Mouse (Mus musculus): Measurements from ENCODE around the gene Gcnt4. TPM values are rescaled to one million over a fixed set of nuclear protein-coding genes. Genes with fewer than 3 reads are reported as not detected.
A peak's percentile ranks its signal among the peaks of the same experiment; 100 is the strongest.

Gcnt4 gene
- polyA plus RNA-seq, 1 experiment from 2014 or later, result 0.44 TPM

DNA sequence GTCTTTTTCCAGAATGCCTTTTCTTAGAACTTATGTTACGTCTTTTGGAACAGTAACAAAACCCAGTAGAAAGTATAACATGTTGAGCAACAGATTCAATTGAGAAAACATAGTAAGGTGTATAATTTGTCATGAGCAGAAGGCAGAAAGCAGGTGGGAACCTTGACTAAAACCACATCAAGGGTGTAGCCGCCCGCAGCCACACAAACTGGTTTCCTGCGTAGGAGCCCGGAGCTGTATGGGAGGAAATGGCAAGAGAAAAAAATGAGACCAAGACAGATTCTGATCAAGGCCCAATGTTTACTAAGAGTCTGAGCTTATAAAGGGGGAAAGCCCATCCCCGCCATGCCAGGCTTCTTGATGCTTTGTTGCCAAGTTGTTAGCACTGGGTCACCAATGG lies 32.0 kb downstream of the Gcnt4 start:
- no peak for ATAC-seq (ENCODE audit: extremely low read depth, insufficient number of reproducible peaks, low FRiP score, low TSS enrichment)
- 70% methylated on average over 6 of the region's 6 CpGs for WGBS
- no peaks in the 10 kb centered on the region for H3K9me3 ChIP-seq

GRCm38 (mm10) chr13:96960019-96960418 lies 35.5 kb downstream of the Gcnt4 start:
- H3K9ac ChIP-seq, result no peak overlapping the region
- no peak overlapping the region for H3K4me3 ChIP-seq
- no peaks in the 10 kb centered on the region for H3K9me3 ChIP-seq
- H3K27ac ChIP-seq (replicated peaks), result no peak overlapping the region
- no peaks in the 10 kb centered on the region for H3K27me3 ChIP-seq (replicated peaks)
- H3K36me3 ChIP-seq, result no peaks in the 10 kb centered on the region
- 80% methylated on average over 1 of the region's 1 CpGs for WGBS
- H3K4me2 ChIP-seq, result no peak overlapping the region
- H3K4me1 ChIP-seq, result no peaks in the 10 kb centered on the region
- no peak for ATAC-seq (ENCODE audit: extremely low read depth, insufficient number of reproducible peaks, low FRiP score, low TSS enrichment)

More for the DNA sequence above, 32.0 kb downstream of the Gcnt4 start:
- H3K4me3 ChIP-seq, result no peak overlapping the region
- no peaks in the 10 kb centered on the region for H3K36me3 ChIP-seq
- H3K27me3 ChIP-seq (replicated peaks), result no peaks in the 10 kb centered on the region
- H3K4me1 ChIP-seq, result no peaks in the 10 kb centered on the region
- no peak overlapping the region for H3K27ac ChIP-seq (replicated peaks)
- no peak overlapping the region for H3K9ac ChIP-seq
- H3K4me2 ChIP-seq, result no peak overlapping the region

DNA sequence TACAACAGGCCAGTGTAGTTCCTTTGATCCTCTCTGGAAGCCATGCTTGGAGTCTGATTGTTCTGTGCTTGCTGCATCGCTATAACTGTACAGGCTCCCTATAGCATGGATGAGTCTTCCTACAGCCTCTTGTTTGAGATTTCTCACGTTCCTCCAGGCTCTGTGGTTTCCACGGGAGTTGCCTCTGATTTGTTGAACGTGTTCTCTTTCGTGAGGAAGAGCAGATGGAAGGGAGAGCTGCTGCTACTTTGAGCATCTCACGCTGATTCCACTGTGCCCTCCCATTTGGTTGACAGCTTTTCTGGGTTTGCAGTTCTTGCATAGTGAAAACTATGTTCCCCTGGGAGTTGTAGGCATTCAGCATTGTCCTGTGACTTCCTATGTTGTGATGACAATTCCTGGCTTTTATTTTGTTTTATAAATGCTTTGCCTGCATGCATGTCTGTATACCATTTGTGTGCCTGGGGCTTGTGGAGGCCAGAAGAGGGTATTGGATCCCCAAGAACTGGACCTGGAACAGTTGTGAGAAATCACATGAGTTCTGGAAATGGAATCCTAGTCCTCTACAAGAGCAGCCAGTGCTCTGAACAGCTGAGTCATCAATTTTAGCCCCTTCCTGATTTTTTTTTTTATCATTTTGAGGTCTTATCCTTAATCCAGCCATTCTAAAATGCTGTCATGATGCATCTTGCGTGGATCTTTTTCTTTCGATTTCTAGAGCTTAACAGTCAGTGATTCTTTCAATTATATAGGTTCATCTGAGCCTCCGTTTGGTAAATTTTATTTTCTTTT lies 37.1 kb downstream of the Gcnt4 start:
- ATAC-seq (ENCODE audit: extremely low read depth, insufficient number of reproducible peaks, low FRiP score, low TSS enrichment), result no peak
- no peaks in the 10 kb centered on the region for H3K27me3 ChIP-seq (replicated peaks)
- 74% methylated on average over 9 of the region's 9 CpGs for WGBS

DNA sequence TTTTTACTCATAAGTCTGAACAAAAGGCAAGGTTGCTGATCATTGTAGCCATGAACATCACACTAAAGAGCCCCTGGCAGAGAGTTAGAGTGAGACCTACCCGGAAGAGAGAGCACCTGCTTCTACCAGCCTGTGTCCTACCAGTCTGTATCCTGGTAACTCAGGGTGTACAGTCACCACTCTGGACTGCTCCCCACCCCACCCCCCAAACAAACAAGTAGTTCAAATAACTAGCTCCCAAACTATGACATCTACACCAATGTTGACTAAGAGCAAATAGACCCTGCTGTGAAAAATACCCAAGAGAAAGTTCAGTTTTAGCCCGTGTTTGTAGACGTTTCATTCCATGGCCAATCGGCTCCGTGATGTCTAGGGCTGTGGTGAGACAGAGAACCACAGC lies 38.3 kb downstream of the Gcnt4 start:
- no peak overlapping the region for H3K4me3 ChIP-seq
- no peaks in the 10 kb centered on the region for H3K9me3 ChIP-seq
- no peak overlapping the region for H3K4me2 ChIP-seq
- H3K36me3 ChIP-seq, result no peaks in the 10 kb centered on the region
- no peak for ATAC-seq (ENCODE audit: extremely low read depth, insufficient number of reproducible peaks, low FRiP score, low TSS enrichment)
- H3K9ac ChIP-seq, result no peak overlapping the region
- H3K27me3 ChIP-seq (replicated peaks), result no peaks in the 10 kb centered on the region
- H3K27ac ChIP-seq (replicated peaks), result no peak overlapping the region
- H3K4me1 ChIP-seq, result no peaks in the 10 kb centered on the region
- 85% methylated on average over 5 of the region's 5 CpGs for WGBS

More for the DNA sequence above, 37.1 kb downstream of the Gcnt4 start:
- Histone ChIP-seq H3K4me2 (no peak overlapping the region), H3K4me3 (no peak overlapping the region), H3K9ac (no peak overlapping the region), H3K9me3 (no peaks in the 10 kb centered on the region), H3K27ac (replicated peaks) (no peak overlapping the region), H3K4me1 (no peaks in the 10 kb centered on the region), H3K36me3 (no peaks in the 10 kb centered on the region)

GRCm38 (mm10) chr13:96964981-96965380 lies 40.5 kb downstream of the Gcnt4 start:
- no peaks in the 10 kb centered on the region for H3K4me1 ChIP-seq
- no peaks in the 10 kb centered on the region for H3K36me3 ChIP-seq
- H3K27ac ChIP-seq (replicated peaks), result no peak overlapping the region
- no peak for ATAC-seq (ENCODE audit: extremely low read depth, insufficient number of reproducible peaks, low FRiP score, low TSS enrichment)
- H3K4me3 ChIP-seq, result no peak overlapping the region
- H3K9me3 ChIP-seq, result no peaks in the 10 kb centered on the region
- no peaks in the 10 kb centered on the region for H3K27me3 ChIP-seq (replicated peaks)
- no peak overlapping the region for H3K4me2 ChIP-seq
- H3K9ac ChIP-seq, result no peak overlapping the region
- 77% methylated on average over 7 of the region's 7 CpGs for WGBS

DNA sequence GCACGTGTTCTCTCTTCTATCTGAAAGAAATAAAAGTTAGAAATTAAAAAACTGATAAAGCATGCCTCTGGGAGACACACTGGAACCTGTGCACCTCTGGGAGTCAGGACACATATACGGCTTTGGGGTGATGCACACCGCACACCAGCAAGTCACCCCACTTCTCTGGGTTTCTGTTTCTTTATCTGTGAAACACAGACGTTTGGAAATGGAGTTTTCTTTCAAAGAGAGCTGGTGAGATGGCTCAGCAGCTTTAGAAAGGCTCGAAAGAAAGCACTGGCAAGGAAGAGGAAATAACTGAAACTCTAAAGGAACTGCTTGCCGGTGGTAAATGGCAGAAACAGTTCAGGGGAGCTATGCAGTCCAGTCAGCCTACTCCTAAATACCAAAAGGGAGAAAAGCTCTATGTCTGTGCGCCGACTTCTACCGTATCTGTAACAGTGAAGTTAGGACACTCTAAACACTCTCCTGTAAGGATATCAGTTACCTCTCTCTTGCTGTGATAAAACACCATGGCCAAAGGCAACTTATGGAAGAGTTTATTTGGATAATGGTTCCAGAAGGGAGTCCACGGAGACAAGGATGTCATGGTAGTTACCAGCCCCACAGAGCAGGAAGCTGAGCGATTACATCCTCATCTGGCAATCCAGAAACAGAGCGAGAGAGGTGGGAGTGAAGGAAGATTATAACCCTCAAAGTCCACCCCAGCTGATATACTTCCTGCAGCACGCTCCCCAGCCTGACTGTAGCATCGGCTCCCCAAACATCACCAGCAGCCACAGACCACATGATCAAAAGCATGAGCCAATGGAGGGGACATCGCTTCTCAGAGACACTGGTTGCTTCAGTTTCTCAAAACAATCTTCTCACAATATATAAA lies 42.0 kb downstream of the Gcnt4 start:
- no peak overlapping the region for H3K27ac ChIP-seq (replicated peaks)
- H3K4me2 ChIP-seq, result no peak overlapping the region
- no peak for ATAC-seq (ENCODE audit: extremely low read depth, insufficient number of reproducible peaks, low FRiP score, low TSS enrichment)
- peaks cover 6% of the 10 kb centered on the region for H3K4me1 ChIP-seq
- no peak overlapping the region for H3K4me3 ChIP-seq
- H3K36me3 ChIP-seq, result no peaks in the 10 kb centered on the region
- H3K9me3 ChIP-seq, result no peaks in the 10 kb centered on the region
- no peak overlapping the region for H3K9ac ChIP-seq
- WGBS, result 70% methylated on average over 15 of the region's 15 CpGs
- no peaks in the 10 kb centered on the region for H3K27me3 ChIP-seq (replicated peaks)

DNA sequence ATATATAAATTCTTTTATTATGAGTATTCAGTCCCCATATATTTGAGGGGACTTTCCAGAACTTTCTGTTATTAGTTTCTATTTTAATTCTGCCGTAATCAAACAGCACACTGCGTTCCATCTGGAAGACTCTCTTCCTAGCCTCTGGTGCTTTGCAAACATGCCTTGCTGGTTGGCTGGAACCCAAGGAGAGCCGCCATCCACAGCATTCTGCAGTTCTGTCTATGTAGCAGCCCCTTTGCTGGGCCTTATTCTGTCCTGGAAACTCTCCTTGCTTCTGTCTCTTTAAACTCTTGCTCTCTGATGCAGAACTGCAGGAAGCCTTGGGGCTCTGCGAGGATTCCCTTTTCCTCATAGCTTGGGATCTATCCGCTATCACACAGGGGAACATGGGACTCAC lies 42.6 kb downstream of the Gcnt4 start:
- Histone ChIP-seq H3K4me2 (no peak overlapping the region), H3K36me3 (no peaks in the 10 kb centered on the region), H3K4me1 (peaks cover 12% of the 10 kb centered on the region), H3K9ac (no peak overlapping the region), H3K4me3 (no peak overlapping the region), H3K9me3 (no peaks in the 10 kb centered on the region), H3K27ac (replicated peaks) (no peak overlapping the region), H3K27me3 (replicated peaks) (no peaks in the 10 kb centered on the region)
- WGBS, result 76% methylated on average over 5 of the region's 5 CpGs
- no peak for ATAC-seq (ENCODE audit: extremely low read depth, insufficient number of reproducible peaks, low FRiP score, low TSS enrichment)

DNA sequence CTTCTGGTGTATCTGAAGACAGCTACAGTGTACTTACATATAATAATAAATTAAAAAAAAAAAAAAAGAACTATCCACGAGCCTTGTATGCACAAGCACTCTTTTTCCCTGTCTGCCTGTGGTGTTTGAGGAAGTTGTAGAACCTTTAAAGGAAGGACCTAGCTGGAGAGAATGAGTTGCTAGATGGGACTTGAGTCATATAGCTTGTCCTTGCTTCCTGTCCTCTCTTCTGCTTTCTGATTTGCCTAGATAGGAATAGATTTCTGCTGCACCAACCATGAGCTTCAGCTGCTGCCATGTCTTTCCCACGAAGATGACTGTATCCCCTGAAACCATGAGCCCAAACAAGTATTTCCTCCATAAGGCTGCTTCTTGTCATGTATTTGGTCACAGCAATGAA lies 43.3 kb downstream of the Gcnt4 start:
- WGBS, result 76% methylated on average over 2 of the region's 2 CpGs

GRCm38 (mm10) chr13:96971076-96971475 lies 46.6 kb downstream of the Gcnt4 start:
- no peak overlapping the region for H3K27ac ChIP-seq (replicated peaks)
- no peak overlapping the region for H3K4me2 ChIP-seq
- WGBS, result 75% methylated on average over 4 of the region's 4 CpGs
- H3K4me1 ChIP-seq, result peaks cover 17% of the 10 kb centered on the region
- H3K36me3 ChIP-seq, result no peaks in the 10 kb centered on the region
- no peak for ATAC-seq (ENCODE audit: extremely low read depth, insufficient number of reproducible peaks, low FRiP score, low TSS enrichment)
- H3K9me3 ChIP-seq, result no peaks in the 10 kb centered on the region
- H3K9ac ChIP-seq, result no peak overlapping the region
- no peaks in the 10 kb centered on the region for H3K27me3 ChIP-seq (replicated peaks)
- no peak overlapping the region for H3K4me3 ChIP-seq

More for the DNA sequence above, 43.3 kb downstream of the Gcnt4 start:
- no peak overlapping the region for H3K4me2 ChIP-seq
- H3K4me3 ChIP-seq, result no peak overlapping the region
- peaks cover 17% of the 10 kb centered on the region for H3K4me1 ChIP-seq
- H3K27ac ChIP-seq (replicated peaks), result no peak overlapping the region
- H3K9ac ChIP-seq, result no peak overlapping the region
- no peaks in the 10 kb centered on the region for H3K27me3 ChIP-seq (replicated peaks)
- ATAC-seq (ENCODE audit: extremely low read depth, insufficient number of reproducible peaks, low FRiP score, low TSS enrichment), result no peak
- no peaks in the 10 kb centered on the region for H3K36me3 ChIP-seq
- no peaks in the 10 kb centered on the region for H3K9me3 ChIP-seq

DNA sequence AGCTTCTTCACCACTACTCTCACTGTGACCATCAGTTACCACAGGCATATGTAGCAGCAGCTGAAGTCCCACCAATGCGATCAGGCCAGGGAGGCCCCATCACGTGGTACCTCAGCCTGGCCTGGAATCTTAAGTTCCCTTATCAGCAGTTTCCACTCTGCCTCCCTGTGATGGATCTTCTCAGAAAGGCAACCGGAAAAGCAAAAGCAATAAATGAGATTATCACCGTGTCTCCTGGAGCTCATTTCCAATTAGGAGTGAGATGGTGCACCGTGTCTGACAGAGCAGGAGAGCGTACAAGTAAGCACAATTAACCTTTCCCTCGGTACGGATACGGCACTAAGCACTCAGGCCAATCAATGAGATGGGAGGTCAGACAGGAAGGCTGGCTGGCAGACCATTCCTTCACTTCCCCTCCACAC lies 47.4 kb downstream of the Gcnt4 start:
- Histone ChIP-seq H3K4me2 (peak overlapping the region; percentile 54), H3K9ac (no peak overlapping the region), H3K27ac (replicated peaks) (no peak overlapping the region), H3K36me3 (no peaks in the 10 kb centered on the region), H3K4me3 (0 out of 2 replicates have a peak overlapping the region, but pooled peaks have one; percentile 8), H3K9me3 (no peaks in the 10 kb centered on the region), H3K4me1 (peaks cover 17% of the 10 kb centered on the region), H3K27me3 (replicated peaks) (no peaks in the 10 kb centered on the region)
- ATAC-seq (ENCODE audit: extremely low read depth, insufficient number of reproducible peaks, low FRiP score, low TSS enrichment), result no peak; the same call in 1 of the 2 replicates
- 20% methylated on average over 9 of the region's 9 CpGs for WGBS

DNA sequence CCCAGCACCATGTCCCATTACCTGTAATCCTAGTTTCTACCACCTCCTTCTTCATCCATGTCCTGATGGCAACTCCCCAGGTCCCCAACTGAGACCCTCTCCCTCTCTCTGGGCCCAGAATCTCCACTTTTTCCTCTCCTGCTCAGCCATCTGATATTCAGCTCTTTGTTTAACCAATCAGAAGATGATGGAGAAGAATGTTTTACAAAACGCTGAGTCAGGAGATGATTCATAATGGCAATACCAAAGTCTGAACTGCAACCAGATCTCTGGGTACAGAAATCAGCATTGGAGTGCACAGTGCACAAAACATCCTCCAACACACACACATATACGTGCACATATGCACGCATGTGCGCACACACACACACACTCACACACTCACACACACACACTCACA lies 48.8 kb downstream of the Gcnt4 start:
- no peak overlapping the region for H3K9ac ChIP-seq
- WGBS, result 88% methylated on average over 4 of the region's 4 CpGs
- H3K4me1 ChIP-seq, result peaks cover 17% of the 10 kb centered on the region

More for the DNA sequence above, 48.8 kb downstream of the Gcnt4 start:
- Histone ChIP-seq H3K36me3 (no peaks in the 10 kb centered on the region), H3K27ac (replicated peaks) (no peak overlapping the region), H3K4me2 (no peak overlapping the region), H3K9me3 (no peaks in the 10 kb centered on the region), H3K4me3 (no peak overlapping the region), H3K27me3 (replicated peaks) (no peaks in the 10 kb centered on the region)
- no peak for ATAC-seq (ENCODE audit: extremely low read depth, insufficient number of reproducible peaks, low FRiP score, low TSS enrichment)

All from heart, embryonic 13.5 days (tissue).